Mouse (Mus musculus) hindbrain, embryonic 11.5 days (tissue): ENCODE data around the gene She. TPM values are rescaled to one million over a fixed set of nuclear protein-coding genes. Genes with fewer than 3 reads are reported as not detected.

Experiments
- ATAC-seq: fragments of 200-750 bp; cut with Nextera tagmentation; 2 replicates; pipeline ENCODE4 v1.8.0; 2017; ENCODE audit warnings: mild to moderate bottlenecking, moderate TSS enrichment, moderate library complexity; ENCODE audit not compliant: low FRiP score
- DNase-seq: peaks from one replicate; pipeline ENCODE4 v3.0.0-alpha.2; 2015; ENCODE audit warnings: low spot score
- H3K27ac ChIP-seq: fragments of 300-500 bp; sonication (generic); 2 replicates; pipeline ENCODE4 v1.5.1; 2014; ENCODE audit warnings: mild to moderate bottlenecking, low read depth, low read length
- H3K27me3 ChIP-seq: fragments of 300-500 bp; sonication (generic); 2 replicates; pipeline ENCODE4 v1.6.1; 2014; ENCODE audit warnings: mild to moderate bottlenecking, low read length, moderate library complexity, mixed read lengths; ENCODE audit not compliant: control insufficient read depth, insufficient read depth
- H3K36me3 ChIP-seq: fragments of 300-500 bp; sonication (generic); 2 replicates; pipeline ENCODE4 v1.6.1; 2014; ENCODE audit warnings: mild to moderate bottlenecking, low read length, moderate library complexity, mixed read lengths; ENCODE audit not compliant: control insufficient read depth, insufficient read depth
- H3K4me1 ChIP-seq: fragments of 300-500 bp; sonication (generic); replicated peaks from 2 replicates; pipeline ENCODE4 v1.6.1; 2014; ENCODE audit warnings: low read length, mixed read lengths; ENCODE audit not compliant: control insufficient read depth, insufficient read depth
- H3K4me2 ChIP-seq: fragments of 300-500 bp; sonication (generic); replicated peaks from 2 replicates; pipeline ENCODE4 v1.6.1; 2014; ENCODE audit warnings: mild to moderate bottlenecking, low read depth, low read length
- H3K4me3 ChIP-seq: fragments of 300-500 bp; sonication (generic); 2 replicates; pipeline ENCODE4 v1.5.1; 2014; ENCODE audit warnings: low read depth, low read length
- H3K9ac ChIP-seq: fragments of 300-500 bp; sonication (generic); 2 replicates; pipeline ENCODE4 v1.6.1; 2014; ENCODE audit warnings: low read depth, low read length
- H3K9me3 ChIP-seq: fragments of 300-500 bp; sonication (generic); 2 replicates; pipeline ENCODE4 v1.6.1; 2016; ENCODE audit warnings: low read length; ENCODE audit not compliant: control insufficient read depth
- WGBS: fragments of 180-500 bp; shearing (Covaris S2); extraction: QIAGEN DNeasy Blood & Tissue Kit; methylation state at CpG from one replicate; pipeline ENCODE4 v1.1.7; 2014; 5-methylcytosine and 5-hydroxymethylcytosine counted together
- polyA plus RNA-seq: library from polyadenylated mRNA; unstranded; fragments of >200 nt; fragmentation: Nextera tagmentation; extraction: Ambion mirVana; gene quantifications from 2 replicates; pipeline ENCODE4 v1.2.1, GENCODE M21; 2014

The She gene
- polyA plus RNA-seq, 1 experiment from 2014 or later, result 2.2 TPM

DNA sequence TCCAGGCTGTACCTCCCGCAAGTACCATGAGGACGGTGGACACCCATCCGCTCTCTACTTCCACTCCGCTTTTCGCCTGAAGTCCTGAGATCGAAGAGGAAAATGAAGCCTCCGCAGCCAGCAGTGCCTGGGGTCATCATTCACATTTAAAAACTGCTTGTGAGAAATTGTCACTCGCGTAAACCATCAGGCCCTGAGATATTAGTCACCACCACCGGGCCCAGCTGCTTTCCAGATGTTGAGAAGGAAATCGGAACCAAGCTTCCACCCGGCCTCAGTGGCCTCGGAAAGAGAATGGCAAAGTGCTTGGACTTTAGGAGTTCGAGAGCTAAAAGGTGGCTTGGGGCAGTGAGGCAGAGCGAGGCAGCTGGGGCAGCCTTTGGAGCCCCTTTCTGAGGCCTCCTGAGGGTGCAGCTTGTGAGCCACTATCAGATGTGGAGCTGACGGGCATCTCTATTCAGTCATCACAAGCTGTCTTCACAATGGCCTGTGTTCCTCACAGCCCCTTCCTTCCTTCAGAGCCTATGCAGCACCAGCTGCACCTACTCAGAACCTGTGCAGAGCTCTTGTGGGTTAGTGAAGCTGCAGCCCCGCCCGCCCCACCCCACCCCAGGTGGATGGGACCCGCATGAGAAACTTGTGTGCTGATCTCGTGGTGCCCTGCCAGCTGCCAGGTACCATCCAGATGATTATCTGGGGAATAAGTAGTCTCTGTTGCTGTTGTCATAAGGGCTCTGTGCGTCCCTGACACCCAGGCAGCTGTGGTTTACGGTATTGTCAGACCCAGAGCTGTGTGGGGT, 39.5 kb downstream of the She start:
- Histone ChIP-seq H3K9me3 (no peaks in the 10 kb centered on the region), H3K36me3 (no peaks in the 10 kb centered on the region), H3K4me1 (no peaks in the 10 kb centered on the region), H3K4me2 (no peak overlapping the region), H3K9ac (no peak overlapping the region), H3K27ac (no peak overlapping the region), H3K4me3 (no peak overlapping the region), H3K27me3 (no peaks in the 10 kb centered on the region)
- no peak for ATAC-seq
- WGBS, result 72% methylated on average over 21 of the region's 22 CpGs
- no peak for DNase-seq

- no peaks in the 10 kb centered on the region for H3K9me3 ChIP-seq
- no peak for DNase-seq
Measured at GRCm38 (mm10) chr3:89871339-89871914, 40.3 kb downstream of the She start.

GRCm38 (mm10) chr3:89872209-89872608, 41.0 kb downstream of the She start:
- Histone ChIP-seq H3K27me3 (no peaks in the 10 kb centered on the region), H3K4me3 (no peak overlapping the region), H3K4me1 (no peaks in the 10 kb centered on the region), H3K9ac (no peak overlapping the region), H3K27ac (no peak overlapping the region), H3K9me3 (no peaks in the 10 kb centered on the region), H3K4me2 (no peak overlapping the region), H3K36me3 (no peaks in the 10 kb centered on the region)
- WGBS, result 91% methylated on average over 7 of the region's 7 CpGs
- no peak for DNase-seq
- ATAC-seq, result no peak

More at GRCm38 (mm10) chr3:89871339-89871914, 40.3 kb downstream of the She start:
- Histone ChIP-seq H3K36me3 (no peaks in the 10 kb centered on the region), H3K4me3 (no peak overlapping the region), H3K9ac (no peak overlapping the region), H3K27ac (no peak overlapping the region), H3K4me1 (no peaks in the 10 kb centered on the region), H3K4me2 (no peak overlapping the region), H3K27me3 (no peaks in the 10 kb centered on the region)
- WGBS, result 74% methylated on average over 8 of the region's 8 CpGs
- ATAC-seq, result no peak

- H3K4me1 ChIP-seq, result no peaks in the 10 kb centered on the region
- DNase-seq (no peak), ATAC-seq (no peak)
- H3K4me3 ChIP-seq, result no peak overlapping the region
- no peaks in the 10 kb centered on the region for H3K9me3 ChIP-seq
- no peak overlapping the region for H3K9ac ChIP-seq
- no peak overlapping the region for H3K27ac ChIP-seq
- no peak overlapping the region for H3K4me2 ChIP-seq
- no peaks in the 10 kb centered on the region for H3K36me3 ChIP-seq
- WGBS, result 95% methylated on average over 6 of the region's 6 CpGs
- H3K27me3 ChIP-seq, result no peaks in the 10 kb centered on the region
Measured at GRCm38 (mm10) chr3:89872684-89873083, 41.5 kb downstream of the She start.

- H3K4me3 ChIP-seq, result no peak overlapping the region
- ATAC-seq, result no peak
- no peak for DNase-seq
- H3K9ac ChIP-seq, result no peak overlapping the region
- H3K4me2 ChIP-seq, result no peak overlapping the region
- H3K4me1 ChIP-seq, result no peaks in the 10 kb centered on the region
- 91% methylated on average over 5 of the region's 5 CpGs for WGBS
- H3K27me3 ChIP-seq, result no peaks in the 10 kb centered on the region
- no peak overlapping the region for H3K27ac ChIP-seq
- no peaks in the 10 kb centered on the region for H3K9me3 ChIP-seq
- H3K36me3 ChIP-seq, result no peaks in the 10 kb centered on the region
Measured at GRCm38 (mm10) chr3:89874076-89874475, 42.9 kb downstream of the She start.

DNA sequence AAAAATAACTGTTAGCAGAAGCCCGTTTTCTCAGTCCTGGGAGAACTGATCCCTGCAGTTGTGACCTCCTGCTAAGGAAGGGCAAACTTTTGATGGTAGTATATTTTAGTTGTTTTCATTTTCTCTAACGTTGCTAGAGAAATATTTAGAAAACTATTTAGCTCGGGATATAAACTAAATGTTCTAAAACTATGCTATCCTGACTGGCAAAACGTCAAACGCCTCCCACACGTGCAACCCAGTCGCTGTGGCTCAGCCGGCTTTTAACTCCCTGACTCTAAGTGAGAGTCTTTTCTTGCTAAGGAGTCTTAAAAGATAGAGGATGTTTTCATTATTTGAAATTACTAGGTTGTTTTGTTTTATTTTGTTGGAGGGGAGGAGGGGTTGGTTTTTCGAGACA, 43.9 kb downstream of the She start:
- Histone ChIP-seq H3K4me1 (no peaks in the 10 kb centered on the region), H3K27me3 (no peaks in the 10 kb centered on the region), H3K9ac (no peak overlapping the region), H3K4me3 (no peak overlapping the region), H3K4me2 (no peak overlapping the region), H3K36me3 (no peaks in the 10 kb centered on the region), H3K9me3 (no peaks in the 10 kb centered on the region), H3K27ac (no peak overlapping the region)
- DNase-seq, result no peak
- 89% methylated on average over 9 of the region's 9 CpGs for WGBS
- ATAC-seq, result no peak

DNA sequence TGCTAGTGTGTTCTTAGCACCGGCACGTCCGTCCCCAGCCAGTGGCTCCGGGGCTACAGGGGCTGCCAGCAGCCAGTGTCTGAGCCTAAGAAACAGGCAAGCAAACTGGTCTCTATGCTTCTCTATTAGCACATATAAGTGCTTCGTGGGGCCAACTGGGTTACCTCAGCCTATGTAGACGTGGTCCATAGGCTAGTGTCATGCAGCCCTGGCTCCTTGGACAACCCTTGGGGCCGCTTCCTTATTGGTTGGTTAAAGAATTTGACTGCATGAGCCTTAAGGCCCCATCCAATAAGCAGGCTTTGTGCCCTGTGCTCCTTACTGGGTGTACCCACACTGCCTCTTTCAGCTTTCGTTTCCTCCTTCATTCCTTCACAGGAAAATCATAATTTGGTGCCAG, 44.6 kb downstream of the She start:
- Histone ChIP-seq H3K4me2 (no peak overlapping the region), H3K4me1 (no peaks in the 10 kb centered on the region), H3K4me3 (no peak overlapping the region), H3K9ac (no peak overlapping the region), H3K9me3 (no peaks in the 10 kb centered on the region), H3K36me3 (no peaks in the 10 kb centered on the region), H3K27ac (no peak overlapping the region), H3K27me3 (no peaks in the 10 kb centered on the region)
- WGBS, result 82% methylated on average over 8 of the region's 8 CpGs
- no peak for ATAC-seq
- DNase-seq, result no peak

DNA sequence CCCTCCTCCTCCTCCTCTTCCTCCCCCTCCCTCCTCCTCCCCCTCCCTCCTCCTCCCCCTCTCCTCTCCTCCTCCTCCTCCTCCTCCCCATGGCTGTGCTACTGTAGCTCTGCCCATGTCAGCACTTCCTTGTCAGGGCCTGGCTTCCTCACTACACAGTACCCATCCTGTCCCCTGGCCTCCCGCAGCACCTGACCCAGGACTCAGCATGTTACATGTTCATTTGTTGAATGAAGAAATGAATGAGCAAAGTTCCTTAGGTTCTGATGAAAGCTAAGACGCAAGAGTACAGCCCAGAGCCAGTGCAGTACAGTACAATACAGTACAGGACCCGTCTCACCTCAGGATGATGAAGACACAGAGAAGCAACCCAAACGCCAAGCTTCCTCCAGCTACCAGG, 45.3 kb downstream of the She start:
- no peaks in the 10 kb centered on the region for H3K9me3 ChIP-seq
- no peaks in the 10 kb centered on the region for H3K36me3 ChIP-seq
- H3K27ac ChIP-seq, result no peak overlapping the region
- ATAC-seq (no peak), DNase-seq (no peak)
- H3K4me2 ChIP-seq, result no peak overlapping the region
- WGBS, result 78% methylated on average over 4 of the region's 4 CpGs
- no peak overlapping the region for H3K4me3 ChIP-seq
- no peaks in the 10 kb centered on the region for H3K27me3 ChIP-seq
- no peak overlapping the region for H3K9ac ChIP-seq
- H3K4me1 ChIP-seq, result no peaks in the 10 kb centered on the region

- H3K9ac ChIP-seq, result no peak overlapping the region
- no peaks in the 10 kb centered on the region for H3K36me3 ChIP-seq
- H3K9me3 ChIP-seq, result no peaks in the 10 kb centered on the region
- H3K4me1 ChIP-seq, result no peaks in the 10 kb centered on the region
- 87% methylated on average over 8 of the region's 8 CpGs for WGBS
- H3K27ac ChIP-seq, result no peak overlapping the region
- H3K27me3 ChIP-seq, result no peaks in the 10 kb centered on the region
- ATAC-seq (no peak), DNase-seq (no peak)
- H3K4me3 ChIP-seq, result no peak overlapping the region
- H3K4me2 ChIP-seq, result no peak overlapping the region
Measured at GRCm38 (mm10) chr3:89877129-89877528, 46.0 kb downstream of the She start.
